Mouse (Mus musculus) kidney, postnatal 0 days (tissue): ENCODE results near the gene Lcn5. TPM values are rescaled to one million over a fixed set of nuclear protein-coding genes. Genes with fewer than 3 reads are reported as not detected.
"Not testable (repeated sequence)": the region's sequence is repeated elsewhere in the genome, so short reads cannot be mapped to it uniquely, and the experiment has no call there.

Experiments used
- ATAC-seq: fragments of 200-750 bp; cut with Nextera tagmentation; replicated peaks from 2 replicates; pipeline ENCODE4 v1.8.0; 2017; ENCODE audit warnings: low read depth, moderate number of reproducible peaks, moderate TSS enrichment, moderate library complexity; ENCODE audit not compliant: low FRiP score
- DNase-seq: peaks from one replicate; pipeline ENCODE4 v3.0.0-alpha.2; 2016; ENCODE audit warnings: low spot score
- H3K27ac ChIP-seq: fragments of 300-500 bp; sonication (generic); 2 replicates; pipeline ENCODE4 v1.5.1; 2014; ENCODE audit warnings: mild to moderate bottlenecking
- H3K27me3 ChIP-seq: fragments of 300-500 bp; sonication (generic); 2 replicates; pipeline ENCODE4 v1.6.1; 2014; ENCODE audit warnings: low read length, mixed read lengths; ENCODE audit not compliant: insufficient read depth
- H3K36me3 ChIP-seq: fragments of 300-500 bp; sonication (generic); 2 replicates; pipeline ENCODE4 v1.6.1; 2014; ENCODE audit warnings: low read length, mixed read lengths; ENCODE audit not compliant: insufficient read depth
- H3K4me1 ChIP-seq: fragments of 300-500 bp; sonication (generic); replicated peaks from 2 replicates; pipeline ENCODE4 v1.6.1; 2014; ENCODE audit warnings: antibody characterized with exemption, low read length, mixed read lengths; ENCODE audit not compliant: insufficient read depth
- H3K4me2 ChIP-seq: fragments of 300-500 bp; sonication (generic); 2 replicates; pipeline ENCODE4 v1.6.1; 2014; ENCODE audit warnings: mild to moderate bottlenecking, low read length, moderate library complexity, mixed read lengths
- H3K4me3 ChIP-seq: fragments of 300-500 bp; sonication (generic); replicated peaks from 2 replicates; pipeline ENCODE4 v1.5.1; 2014; ENCODE audit warnings: low read depth, low read length
- H3K9ac ChIP-seq: fragments of 300-500 bp; sonication (generic); 2 replicates; pipeline ENCODE4 v1.6.1; 2014; ENCODE audit warnings: low read depth, low read length
- H3K9me3 ChIP-seq: fragments of 300-500 bp; sonication (generic); replicated peaks from 2 replicates; pipeline ENCODE4 v1.6.1; 2016; ENCODE audit warnings: low read length, inconsistent platforms, mixed read lengths
- CTCF ChIP-seq: IDR thresholded peaks from 2 replicates; pipeline ENCODE4 v1.5.1; 2016; ENCODE audit warnings: antibody characterized with exemption, low read depth, mild to moderate bottlenecking, moderate library complexity
- WGBS: fragments of 180-500 bp; shearing (Covaris S2); extraction: QIAGEN DNeasy Blood & Tissue Kit; methylation state at CpG from one replicate; pipeline ENCODE4 v1.1.7; 2014; 5-methylcytosine and 5-hydroxymethylcytosine counted together
- polyA plus RNA-seq: library from polyadenylated mRNA; unstranded; fragments of >200 nt; fragmentation: Nextera tagmentation; extraction: Ambion mirVana; gene quantifications from 2 replicates; pipeline ENCODE4 v1.2.1, GENCODE M21; 2015

The Lcn5 gene
- polyA plus RNA-seq, 1 experiment from 2014 or later, result not detected

DNA sequence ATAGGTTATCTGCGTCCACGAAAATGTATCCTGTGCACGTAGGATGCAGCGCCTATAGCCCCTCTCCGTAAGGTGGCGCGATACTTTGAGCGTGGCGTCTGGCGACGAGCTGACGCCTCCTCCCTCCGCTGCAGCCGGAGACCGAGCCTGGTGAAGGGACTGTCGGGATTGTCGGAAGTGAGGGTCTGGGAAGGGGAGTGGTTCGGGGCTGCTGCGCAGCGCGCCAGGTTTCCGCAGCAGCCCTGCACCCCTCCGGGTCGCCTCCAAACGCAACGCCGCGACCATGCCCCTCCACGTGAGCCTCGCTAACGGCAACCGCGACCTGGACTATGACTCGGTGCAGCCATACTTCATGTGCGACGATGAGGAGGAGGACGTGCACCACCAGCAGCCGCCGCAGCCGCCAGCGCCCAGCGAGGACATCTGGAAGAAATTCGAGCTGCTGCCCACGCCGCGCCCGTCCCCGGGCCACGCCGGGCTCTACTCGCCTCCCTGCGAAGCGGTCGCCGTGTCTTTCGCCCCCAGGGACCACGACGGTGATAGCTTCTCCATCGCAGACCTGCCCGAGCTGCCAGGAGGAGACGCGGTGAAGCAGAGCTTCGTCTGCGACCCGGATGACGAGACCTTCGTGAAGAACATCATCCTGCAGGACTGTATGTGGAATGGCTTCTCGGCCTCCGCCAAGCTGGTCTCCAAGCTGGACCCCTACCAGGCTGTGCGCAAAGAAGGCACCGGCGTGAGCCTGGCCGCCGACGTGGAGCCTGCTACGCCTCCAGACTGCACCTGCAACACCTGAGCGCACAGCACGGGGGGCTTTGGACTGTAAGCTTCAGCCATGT, 49.1 kb downstream of the Lcn5 start, which contains the start of gene Bmyc:
Gene Bmyc, plus strand, starts transcription at position 97 of the 839 bp plus-strand sequence.
- Histone ChIP-seq H3K9ac (peak within 1 kb of the TSS; percentile 71), H3K36me3 (no peaks in the 10 kb centered on the region), H3K4me1 (0 out of 2 replicates have a peak, but pooled peaks cover 7% of the 10 kb centered on the region), H3K27me3 (no peaks in the 10 kb centered on the region), H3K4me2 (peak within 1 kb of the TSS; percentile 97), H3K9me3 (no peaks in the 10 kb centered on the region), H3K27ac (peak within 1 kb of the TSS; percentile 72; the same call in 1 of the 2 replicates), H3K4me3 (peak within 1 kb of the TSS; percentile 66)
- ATAC-seq (peak; percentile 75), DNase-seq (peak; percentile 90)
- TF ChIP-seq CTCF, result peak; percentile 73
- under 1% methylated on average over 77 of the region's 78 CpGs for whole genome bisulfite sequencing

DNA sequence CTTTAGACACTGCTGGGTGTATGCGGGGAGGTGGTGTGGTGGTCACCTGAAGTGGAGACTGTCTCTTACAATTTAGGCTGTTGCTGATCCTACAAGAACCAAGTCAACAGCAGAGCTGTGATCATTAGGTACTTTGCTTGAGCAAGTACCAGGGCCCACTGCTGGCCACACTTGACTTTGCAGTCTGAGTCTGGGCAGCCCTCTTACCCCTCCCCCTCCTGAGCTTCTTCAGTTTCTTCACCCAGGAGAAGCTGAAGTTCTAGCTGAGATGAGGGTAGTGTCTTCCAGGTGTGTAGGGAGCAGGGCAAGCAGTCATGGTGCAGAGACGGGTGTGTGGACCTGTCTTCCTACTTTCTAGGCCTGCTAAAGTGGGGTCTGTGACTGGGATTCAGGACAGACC, 50.4 kb downstream of the Lcn5 start:
- 55% methylated on average over 2 of the region's 2 CpGs for WGBS
- H3K27ac ChIP-seq, result no peak overlapping the region
- H3K9me3 ChIP-seq, result no peaks in the 10 kb centered on the region
- H3K9ac ChIP-seq, result no peak overlapping the region
- no peaks in the 10 kb centered on the region for H3K27me3 ChIP-seq
- ATAC-seq, result no peak
- 0 out of 2 replicates have a peak, but pooled peaks cover 7% of the 10 kb centered on the region for H3K4me1 ChIP-seq
- H3K4me3 ChIP-seq, result no peak overlapping the region
- no peaks in the 10 kb centered on the region for H3K36me3 ChIP-seq
- TF ChIP-seq CTCF, result peak; percentile 50; the same call in 1 of the 2 replicates
- peak; percentile 78 for DNase-seq
- H3K4me2 ChIP-seq, result 0 out of 2 replicates have a peak overlapping the region, but pooled peaks have one; percentile 25

DNA sequence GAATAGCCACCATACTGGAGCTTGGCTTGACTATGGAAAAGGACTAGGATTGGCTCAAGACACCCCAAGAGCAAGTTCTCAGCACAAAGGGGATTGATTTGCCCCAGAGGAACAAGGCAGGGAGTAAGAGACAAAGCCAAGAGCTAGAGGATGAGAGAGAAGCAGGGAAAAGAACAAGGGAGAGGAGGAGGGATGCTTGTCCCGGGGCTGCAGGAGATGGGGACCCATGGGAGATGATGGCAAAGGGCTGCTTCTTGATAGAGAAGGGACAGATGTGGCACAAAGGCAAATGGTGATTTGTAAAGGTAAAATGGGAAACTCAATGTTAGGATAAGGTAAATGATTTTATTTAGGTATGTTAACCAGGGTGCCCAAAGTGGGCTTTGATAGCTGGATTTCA, 51.3 kb downstream of the Lcn5 start:
- H3K27me3 ChIP-seq, H3K4me3 ChIP-seq, H3K9me3 ChIP-seq, H3K4me1 ChIP-seq, H3K36me3 ChIP-seq, ATAC-seq, H3K27ac ChIP-seq, DNase-seq, H3K9ac ChIP-seq, H3K4me2 ChIP-seq: not testable (repeated sequence)
- WGBS, result 71% methylated on average over 1 of the region's 1 CpGs

DNA sequence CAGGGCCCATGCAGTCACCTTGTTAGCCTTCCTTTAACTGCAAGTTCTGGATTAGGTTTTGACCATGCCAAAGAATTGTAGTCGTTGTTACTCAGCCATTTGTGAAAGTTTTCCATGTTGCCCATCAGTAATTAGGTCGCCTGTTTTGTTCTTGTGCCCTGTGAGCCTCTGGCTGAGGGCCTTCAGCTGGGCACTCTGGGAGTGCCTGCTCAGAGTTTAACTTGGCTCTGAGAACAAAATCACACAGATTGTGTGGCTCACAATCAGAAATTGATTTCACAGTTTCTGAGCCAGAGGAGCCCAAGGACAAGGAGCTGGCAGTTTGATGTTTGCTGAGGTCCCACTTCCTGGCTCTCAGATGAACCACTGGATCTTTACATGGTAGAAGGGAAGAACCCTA, 52.0 kb downstream of the Lcn5 start:
- not testable (repeated sequence) for DNase-seq, H3K4me2 ChIP-seq, H3K4me3 ChIP-seq, ATAC-seq, H3K27me3 ChIP-seq, H3K9ac ChIP-seq, H3K9me3 ChIP-seq, H3K36me3 ChIP-seq, H3K4me1 ChIP-seq, H3K27ac ChIP-seq
- WGBS, result 58% methylated on average over 2 of the region's 2 CpGs

Other genes starting within 250 kb of the Lcn5 start
- gene Fut7, start 234.7 kb upstream of the Lcn5 start, polyA plus RNA-seq, result 0.06 TPM in 1 of 2 replicates, not detected in the other
- 9.7 and 9.8 TPM in 2 replicates for gene Abca2, start 229.2 kb upstream of the Lcn5 start, polyA plus RNA-seq
- 7.7 and 10.3 TPM in 2 replicates for gene Clic3, start 201.1 kb upstream of the Lcn5 start, polyA plus RNA-seq
- 42.0 and 45.0 TPM in 2 replicates for gene Paxx, start 196.9 kb upstream of the Lcn5 start, polyA plus RNA-seq
- 11.5 and 13.1 TPM in 2 replicates for gene Ptgds, start 187.9 kb upstream of the Lcn5 start, polyA plus RNA-seq
- gene Lcn12, start 164.0 kb upstream of the Lcn5 start, polyA plus RNA-seq, result not detected in 2 replicates
- 65.7 and 71.1 TPM in 2 replicates for gene Fbxw5, start 157.2 kb upstream of the Lcn5 start, polyA plus RNA-seq
- gene C8g, start 156.2 kb upstream of the Lcn5 start, polyA plus RNA-seq, result 7.9 and 9.6 TPM in 2 replicates
- 24.4 and 28.1 TPM in 2 replicates for gene Traf2, start 111.0 kb upstream of the Lcn5 start, polyA plus RNA-seq
- gene Edf1, start 100.1 kb upstream of the Lcn5 start, polyA plus RNA-seq, result 351 and 379 TPM in 2 replicates
- gene Mamdc4, start 83.1 kb upstream of the Lcn5 start, polyA plus RNA-seq, result 0.59 and 0.85 TPM in 2 replicates
- 197 TPM in 2 replicates for gene Phpt1, start 82.7 kb upstream of the Lcn5 start, polyA plus RNA-seq
- 0.15 and 0.16 TPM in 2 replicates for gene Ajm1, start 76.2 kb upstream of the Lcn5 start, polyA plus RNA-seq
- gene Rabl6, start 49.4 kb upstream of the Lcn5 start, polyA plus RNA-seq, result 45.6 and 56.9 TPM in 2 replicates
- gene Ccdc183, start 40.3 kb upstream of the Lcn5 start, polyA plus RNA-seq, result 0.32 and 0.34 TPM in 2 replicates
- 41.7 and 43.8 TPM in 2 replicates for gene Tmem141, start 35.9 kb upstream of the Lcn5 start, polyA plus RNA-seq
- 1.7 and 2.2 TPM in 2 replicates for gene Fcna, start 29.9 kb upstream of the Lcn5 start, polyA plus RNA-seq
- gene Lcn8, start 4.8 kb upstream of the Lcn5 start, polyA plus RNA-seq, result not detected in 2 replicates
- gene Lcn6, start 18.8 kb downstream of the Lcn5 start, polyA plus RNA-seq, result not detected in 2 replicates
- not detected in 2 replicates for gene Lcn10, start 24.8 kb downstream of the Lcn5 start, polyA plus RNA-seq
- 0.37 TPM in 1 of 2 replicates, not detected in the other for gene Obp2a, start 42.1 kb downstream of the Lcn5 start, polyA plus RNA-seq
- gene Bmyc, start 48.8 kb downstream of the Lcn5 start, polyA plus RNA-seq, result 94.1 and 94.6 TPM in 2 replicates
- gene Obp2b, start 79.1 kb downstream of the Lcn5 start, polyA plus RNA-seq, result not detected in 2 replicates
- gene Lcn3, start 107.6 kb downstream of the Lcn5 start, polyA plus RNA-seq, result not detected in 2 replicates
- not detected in 2 replicates for gene Lcn11, start 119.1 kb downstream of the Lcn5 start, polyA plus RNA-seq
- gene Gm13539, start 124.3 kb downstream of the Lcn5 start, polyA plus RNA-seq, result not detected in 2 replicates
- not detected in 2 replicates for gene Glt6d1, start 157.9 kb downstream of the Lcn5 start, polyA plus RNA-seq
- not detected in 2 replicates for gene Lcn9, start 165.2 kb downstream of the Lcn5 start, polyA plus RNA-seq
- not detected in 2 replicates for gene Sohlh1, start 189.3 kb downstream of the Lcn5 start, polyA plus RNA-seq
- gene Kcnt1, start 205.8 kb downstream of the Lcn5 start, polyA plus RNA-seq, result 0.18 and 0.24 TPM in 2 replicates